Mouse (Mus musculus): Measurements from ENCODE around the gene Skp1a. TPM values are rescaled to one million over a fixed set of nuclear protein-coding genes. Genes with fewer than 3 reads are reported as not detected.

The Skp1a gene
- polyA plus RNA-seq, 1 experiment from 2014 or later, result 1,177 TPM

DNA sequence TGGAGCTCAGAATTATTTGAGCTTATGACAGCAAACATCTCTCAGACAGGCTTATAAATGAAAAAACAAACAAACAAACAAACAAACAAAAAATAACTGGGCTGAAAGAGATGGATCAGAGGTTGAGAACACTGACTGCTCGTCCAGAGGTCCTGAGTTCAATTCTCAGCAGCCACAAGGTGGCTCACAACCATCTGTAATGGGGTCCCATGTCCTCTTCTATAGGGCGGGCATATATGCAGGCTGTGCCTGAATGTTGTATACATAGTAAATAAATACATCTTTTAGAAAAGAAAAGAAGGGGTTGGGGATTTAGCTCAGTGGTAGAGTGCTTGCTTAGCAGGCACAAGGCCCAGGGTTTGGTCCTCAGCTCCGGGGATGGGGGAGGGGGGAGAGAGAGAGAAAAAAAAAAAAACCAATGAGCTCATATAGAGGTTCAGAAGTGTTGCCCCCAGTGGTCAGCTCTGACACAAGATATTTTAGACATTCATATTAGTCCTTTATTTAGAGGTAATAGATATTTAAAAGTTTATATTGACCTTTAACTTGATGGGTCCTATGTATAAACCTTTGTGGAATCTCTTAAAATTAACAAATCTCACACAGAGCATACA lies 5.7 kb upstream of the Skp1a start:
- no peak for ATAC-seq (replicated peaks; ENCODE audit: insufficient number of reproducible peaks, low FRiP score, low TSS enrichment, low read depth)
- Histone ChIP-seq H3K4me3 (ENCODE audit: low read depth, low read length) (no peak overlapping the region), H3K27me3 (ENCODE audit: control insufficient read depth, insufficient read depth, low read length) (no peaks in the 10 kb centered on the region), H3K9me3 (replicated peaks; ENCODE audit: control insufficient read depth, low read length) (no peaks in the 10 kb centered on the region), H3K9ac (replicated peaks; ENCODE audit: low read length) (no peak overlapping the region), H3K27ac (replicated peaks; ENCODE audit: low read depth, low read length) (no peak overlapping the region), H3K4me2 (ENCODE audit: low read depth, low read length) (no peak overlapping the region), H3K4me1 (ENCODE audit: control insufficient read depth, insufficient read depth, low read length) (0 out of 2 replicates have a peak, but pooled peaks cover 3% of the 10 kb centered on the region), H3K36me3 (replicated peaks; ENCODE audit: control insufficient read depth, insufficient read depth, low read depth, low read length) (no peaks in the 10 kb centered on the region)
- DNase-seq (ENCODE audit: low spot score), result no peak
- WGBS, result 56% methylated on average over 3 of the region's 3 CpGs

DNA sequence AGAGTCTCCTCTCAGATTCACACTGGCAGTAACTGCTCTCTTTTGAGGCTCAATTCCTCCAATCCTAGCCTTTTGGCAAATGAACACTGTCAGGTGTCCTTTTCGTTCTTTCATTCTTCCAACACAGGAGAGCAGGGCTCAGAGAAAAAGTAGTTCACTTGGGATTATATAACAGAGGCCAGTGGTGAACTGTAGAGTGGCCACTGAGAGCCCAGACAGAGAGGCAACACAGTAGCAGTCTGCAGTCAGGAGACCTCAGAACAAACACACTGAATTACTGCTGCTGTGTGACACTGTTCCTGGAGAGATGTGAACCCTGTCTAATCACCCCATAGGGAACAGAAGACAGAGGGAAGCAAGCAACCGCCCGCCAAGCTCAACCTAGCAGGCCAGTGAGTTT lies 4.7 kb upstream of the Skp1a start:
- no peaks in the 10 kb centered on the region for H3K9me3 ChIP-seq (replicated peaks; ENCODE audit: control insufficient read depth, low read length)
- H3K4me3 ChIP-seq (ENCODE audit: low read depth, low read length), result no peak overlapping the region
- no peaks in the 10 kb centered on the region for H3K36me3 ChIP-seq (replicated peaks; ENCODE audit: control insufficient read depth, insufficient read depth, low read depth, low read length)
- ATAC-seq (replicated peaks; ENCODE audit: insufficient number of reproducible peaks, low FRiP score, low TSS enrichment, low read depth) (no peak), DNase-seq (ENCODE audit: low spot score) (no peak)
- no peak overlapping the region for H3K4me2 ChIP-seq (ENCODE audit: low read depth, low read length)
- H3K9ac ChIP-seq (replicated peaks; ENCODE audit: low read length), result no peak overlapping the region
- H3K27ac ChIP-seq (replicated peaks; ENCODE audit: low read depth, low read length), result no peak overlapping the region
- H3K4me1 ChIP-seq (ENCODE audit: control insufficient read depth, insufficient read depth, low read length), result 0 out of 2 replicates have a peak, but pooled peaks cover 3% of the 10 kb centered on the region
- WGBS, result 77% methylated on average over 3 of the region's 3 CpGs
- no peaks in the 10 kb centered on the region for H3K27me3 ChIP-seq (ENCODE audit: control insufficient read depth, insufficient read depth, low read length)

DNA sequence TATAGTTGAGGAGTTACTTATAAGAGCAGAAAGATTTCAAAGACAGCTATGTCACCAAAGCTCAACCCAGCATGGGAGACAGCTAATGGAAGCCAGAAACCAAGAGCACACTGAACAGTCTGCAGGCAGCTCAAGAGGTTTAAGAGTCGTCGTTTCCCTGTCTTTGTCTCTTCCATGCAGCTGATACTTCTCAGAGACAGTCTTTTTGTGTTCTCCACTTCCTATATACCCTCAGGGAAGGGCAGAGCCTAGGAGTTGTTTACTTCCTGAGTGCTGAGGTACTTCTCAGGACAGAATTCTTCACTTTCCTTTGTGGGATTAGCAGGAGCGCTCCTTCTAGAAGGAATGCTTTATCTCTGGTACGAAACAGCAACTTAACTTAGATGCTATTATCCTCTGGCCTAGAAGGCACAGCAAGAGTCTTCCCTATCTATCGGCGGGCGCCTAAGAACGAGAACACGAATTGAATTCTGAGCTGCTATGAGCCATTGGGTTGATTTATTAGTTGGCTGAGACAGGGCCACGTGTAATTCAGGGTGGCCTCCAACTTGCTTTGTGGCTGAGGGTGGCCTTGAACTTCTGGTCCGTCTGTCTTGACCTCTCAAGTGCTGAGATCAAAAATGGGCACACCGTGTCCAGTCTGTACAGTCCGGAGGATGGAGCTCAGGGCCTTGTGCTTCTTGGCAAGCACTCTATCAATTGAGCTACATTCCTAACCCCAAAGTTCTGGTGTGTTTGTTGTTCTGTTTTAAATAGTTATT lies 4.1 kb upstream of the Skp1a start:
- no peaks in the 10 kb centered on the region for H3K36me3 ChIP-seq (replicated peaks; ENCODE audit: control insufficient read depth, insufficient read depth, low read depth, low read length)
- no peak overlapping the region for H3K4me2 ChIP-seq (ENCODE audit: low read depth, low read length)
- no peaks in the 10 kb centered on the region for H3K9me3 ChIP-seq (replicated peaks; ENCODE audit: control insufficient read depth, low read length)
- H3K9ac ChIP-seq (replicated peaks; ENCODE audit: low read length), result no peak overlapping the region
- no peaks in the 10 kb centered on the region for H3K27me3 ChIP-seq (ENCODE audit: control insufficient read depth, insufficient read depth, low read length)
- H3K27ac ChIP-seq (replicated peaks; ENCODE audit: low read depth, low read length), result no peak overlapping the region
- H3K4me1 ChIP-seq (ENCODE audit: control insufficient read depth, insufficient read depth, low read length), result 0 out of 2 replicates have a peak, but pooled peaks cover 3% of the 10 kb centered on the region
- 73% methylated on average over 13 of the region's 13 CpGs for WGBS
- H3K4me3 ChIP-seq (ENCODE audit: low read depth, low read length), result no peak overlapping the region
- DNase-seq (ENCODE audit: low spot score), result no peak
- no peak for ATAC-seq (replicated peaks; ENCODE audit: insufficient number of reproducible peaks, low FRiP score, low TSS enrichment, low read depth)

DNA sequence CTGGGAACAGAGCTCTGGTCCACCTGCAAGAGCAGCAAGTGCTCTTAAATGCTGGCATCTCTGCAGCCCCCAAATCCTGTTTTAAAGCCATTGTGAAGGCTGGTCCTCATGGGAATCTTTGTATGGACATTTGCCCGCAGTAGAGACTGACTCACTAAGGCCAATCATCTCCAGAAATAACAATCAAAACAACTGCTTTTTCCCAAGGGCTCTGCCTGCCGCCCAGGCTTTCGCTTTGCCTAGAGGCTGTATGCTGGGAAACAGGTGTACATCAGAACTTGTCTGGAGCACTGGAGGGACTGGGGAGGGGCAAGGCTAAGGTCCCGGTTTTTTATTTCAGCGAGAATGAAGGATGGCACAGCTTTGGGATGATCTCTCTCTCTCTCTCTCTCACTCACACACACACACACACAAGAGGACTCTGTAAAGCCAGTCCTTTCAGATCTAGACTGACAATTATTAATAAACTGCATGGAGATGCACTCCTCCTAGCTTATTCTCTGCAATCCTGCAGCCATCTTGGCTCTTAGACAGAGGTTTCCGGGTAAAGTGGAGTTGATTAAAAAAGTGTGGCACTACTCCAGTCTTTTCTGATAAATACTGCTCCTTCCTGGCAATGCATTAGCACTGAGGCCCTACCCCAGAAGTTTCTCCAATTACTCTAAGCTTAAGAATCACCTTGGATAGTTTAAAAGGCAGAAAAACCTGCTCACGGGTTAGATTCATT lies 2.9 kb upstream of the Skp1a start:
- ATAC-seq (replicated peaks; ENCODE audit: insufficient number of reproducible peaks, low FRiP score, low TSS enrichment, low read depth) (no peak), DNase-seq (ENCODE audit: low spot score) (no peak)
- 81% methylated on average over 7 of the region's 7 CpGs for WGBS
- Histone ChIP-seq H3K36me3 (replicated peaks; ENCODE audit: control insufficient read depth, insufficient read depth, low read depth, low read length) (no peaks in the 10 kb centered on the region), H3K27ac (replicated peaks; ENCODE audit: low read depth, low read length) (no peak overlapping the region), H3K27me3 (ENCODE audit: control insufficient read depth, insufficient read depth, low read length) (no peaks in the 10 kb centered on the region), H3K4me3 (ENCODE audit: low read depth, low read length) (no peak overlapping the region), H3K9ac (replicated peaks; ENCODE audit: low read length) (no peak overlapping the region), H3K4me2 (ENCODE audit: low read depth, low read length) (no peak overlapping the region), H3K4me1 (ENCODE audit: control insufficient read depth, insufficient read depth, low read length) (0 out of 2 replicates have a peak, but pooled peaks cover 3% of the 10 kb centered on the region), H3K9me3 (replicated peaks; ENCODE audit: control insufficient read depth, low read length) (no peaks in the 10 kb centered on the region)

GRCm38 (mm10) chr11:52230694-52231093 lies 1.1 kb upstream of the Skp1a start:
- Histone ChIP-seq H3K4me1 (ENCODE audit: control insufficient read depth, insufficient read depth, low read length) (0 out of 2 replicates have a peak, but pooled peaks cover 3% of the 10 kb centered on the region), H3K9ac (replicated peaks; ENCODE audit: low read length) (peak overlapping the region; percentile 37), H3K4me3 (ENCODE audit: low read depth, low read length) (peak overlapping the region; percentile 99; the same call in 1 of the 2 replicates), H3K9me3 (replicated peaks; ENCODE audit: control insufficient read depth, low read length) (no peaks in the 10 kb centered on the region), H3K36me3 (replicated peaks; ENCODE audit: control insufficient read depth, insufficient read depth, low read depth, low read length) (no peaks in the 10 kb centered on the region), H3K4me2 (ENCODE audit: low read depth, low read length) (peak overlapping the region; percentile 49), H3K27me3 (ENCODE audit: control insufficient read depth, insufficient read depth, low read length) (no peaks in the 10 kb centered on the region), H3K27ac (replicated peaks; ENCODE audit: low read depth, low read length) (no peak overlapping the region)
- ATAC-seq (replicated peaks; ENCODE audit: insufficient number of reproducible peaks, low FRiP score, low TSS enrichment, low read depth) (no peak), DNase-seq (ENCODE audit: low spot score) (no peak)
- WGBS, result 61% methylated on average over 5 of the region's 5 CpGs

DNA sequence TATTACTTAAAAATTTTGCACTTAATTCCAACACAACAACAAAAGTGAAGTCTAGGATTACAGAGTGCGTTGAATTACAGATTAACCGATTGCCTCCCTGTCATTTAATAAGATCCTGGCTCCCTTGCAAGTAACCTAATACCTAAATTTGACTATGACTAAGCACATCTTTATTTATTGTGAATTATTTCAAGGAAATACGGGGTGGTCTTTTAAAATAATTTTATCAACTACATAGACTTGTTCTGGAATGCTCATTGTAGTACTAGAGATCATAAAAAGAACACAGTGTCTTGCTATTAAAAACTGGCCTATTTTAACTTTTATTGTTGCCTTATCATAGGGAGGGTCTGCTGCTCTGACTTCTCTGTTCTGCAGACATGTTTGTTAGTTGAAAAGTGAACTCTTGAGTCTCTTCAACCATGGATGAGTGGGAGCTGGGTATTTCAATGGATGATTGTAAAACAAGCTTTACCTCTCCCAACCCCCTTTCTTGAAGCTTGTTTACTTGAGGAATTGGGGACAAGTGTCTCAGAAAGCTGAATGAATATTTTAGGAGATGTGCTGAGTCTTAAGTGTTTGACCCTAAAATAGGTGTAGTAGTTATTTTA lies 1.4 kb downstream of the Skp1a start:
- H3K4me3 ChIP-seq (ENCODE audit: low read depth, low read length), result peak overlapping the region; percentile 99
- DNase-seq (ENCODE audit: low spot score), result no peak
- H3K9ac ChIP-seq (replicated peaks; ENCODE audit: low read length), result no peak overlapping the region
- no peaks in the 10 kb centered on the region for H3K9me3 ChIP-seq (replicated peaks; ENCODE audit: control insufficient read depth, low read length)
- H3K27ac ChIP-seq (replicated peaks; ENCODE audit: low read depth, low read length), result no peak overlapping the region
- 30% methylated on average over 3 of the region's 3 CpGs for WGBS
- H3K36me3 ChIP-seq (replicated peaks; ENCODE audit: control insufficient read depth, insufficient read depth, low read depth, low read length), result no peaks in the 10 kb centered on the region; the same call in 1 of the 2 replicates
- no peak for ATAC-seq (replicated peaks; ENCODE audit: insufficient number of reproducible peaks, low FRiP score, low TSS enrichment, low read depth)
- H3K27me3 ChIP-seq (ENCODE audit: control insufficient read depth, insufficient read depth, low read length), result no peaks in the 10 kb centered on the region
- H3K4me1 ChIP-seq (ENCODE audit: control insufficient read depth, insufficient read depth, low read length), result 0 out of 2 replicates have a peak, but pooled peaks cover 3% of the 10 kb centered on the region
- H3K4me2 ChIP-seq (ENCODE audit: low read depth, low read length), result peak overlapping the region; percentile 49

GRCm38 (mm10) chr11:52233906-52234305 lies 2.1 kb downstream of the Skp1a start:
- H3K4me3 ChIP-seq (ENCODE audit: low read depth, low read length), result no peak overlapping the region

More at GRCm38 (mm10) chr11:52233906-52234305, 2.1 kb downstream of the Skp1a start:
- Histone ChIP-seq H3K36me3 (replicated peaks; ENCODE audit: control insufficient read depth, insufficient read depth, low read depth, low read length) (no peaks in the 10 kb centered on the region; the same call in 1 of the 2 replicates), H3K9ac (replicated peaks; ENCODE audit: low read length) (no peak overlapping the region), H3K4me2 (ENCODE audit: low read depth, low read length) (no peak overlapping the region), H3K27me3 (ENCODE audit: control insufficient read depth, insufficient read depth, low read length) (no peaks in the 10 kb centered on the region), H3K4me1 (ENCODE audit: control insufficient read depth, insufficient read depth, low read length) (0 out of 2 replicates have a peak, but pooled peaks cover 3% of the 10 kb centered on the region), H3K9me3 (replicated peaks; ENCODE audit: control insufficient read depth, low read length) (no peaks in the 10 kb centered on the region), H3K27ac (replicated peaks; ENCODE audit: low read depth, low read length) (no peak overlapping the region)
- whole genome bisulfite sequencing, result 91% methylated on average over 1 of the region's 1 CpGs
- DNase-seq (ENCODE audit: low spot score) (no peak), ATAC-seq (replicated peaks; ENCODE audit: insufficient number of reproducible peaks, low FRiP score, low TSS enrichment, low read depth) (no peak)
